Mouse (Mus musculus) bone marrow, adult 2 months (tissue): ENCODE data around the gene Abcc12. TPM values are rescaled to one million over a fixed set of nuclear protein-coding genes. Genes with fewer than 3 reads are reported as not detected.

ENCODE experiments used
- H3K27ac ChIP-seq: fragments of 200-500 bp; 2 replicates; pipeline ENCODE4 v1.5.1; 2012; ENCODE audit warnings: low read depth, mild to moderate bottlenecking, control low read depth, inconsistent platforms, low read length; ENCODE audit not compliant: control insufficient read depth, poor library complexity, insufficient read depth
- H3K4me1 ChIP-seq: fragments of 200-500 bp; 2 replicates; pipeline ENCODE4 v1.6.1; 2011; ENCODE audit warnings: low read length; ENCODE audit not compliant: control insufficient read depth, insufficient read depth
- H3K4me3 ChIP-seq: fragments of 200-500 bp; replicated peaks from 2 replicates; pipeline ENCODE3; 2011; ENCODE audit warnings: mild to moderate bottlenecking, low read depth, low read length, control low read depth; ENCODE audit not compliant: control insufficient read depth
- CTCF ChIP-seq: fragments of 200-500 bp; IDR thresholded peaks from 2 replicates; pipeline ENCODE4 v1.5.1; 2011; ENCODE audit warnings: low read length, control low read depth; ENCODE audit not compliant: control insufficient read depth, insufficient read depth
- POLR2A ChIP-seq: fragments of 200-500 bp; IDR thresholded peaks from 2 replicates; pipeline ENCODE4 v1.6.1; 2011; ENCODE audit warnings: low read depth, mild to moderate bottlenecking, control low read depth, low read length, borderline replicate concordance; ENCODE audit not compliant: control insufficient read depth
- WGBS: fragments of 180-500 bp; shearing (Covaris S2); methylation state at CpG from one replicate; pipeline ENCODE4 v1.1.7; 2018; 5-methylcytosine and 5-hydroxymethylcytosine counted together
- polyA plus RNA-seq: library from polyadenylated mRNA; stranded (reverse); fragments of >200 nt; gene quantifications from 2 replicates; pipeline ENCODE4 v1.2.4, GENCODE M21; 2011; ENCODE audit warnings: low replicate concordance; ENCODE audit not compliant: missing spikeins, insufficient read depth, insufficient read length

Gene Abcc12
- polyA plus RNA-seq, 1 experiment, result not detected

GRCm38 (mm10) chr8:86604676-86605075 lies 24.2 kb upstream of the Abcc12 start:
- no peak overlapping the region for H3K4me3 ChIP-seq
- no peaks in the 10 kb centered on the region for H3K4me1 ChIP-seq
- TF ChIP-seq CTCF (no peak), POLR2A (no peak)
- 9% methylated on average over 3 of the region's 3 CpGs for WGBS
- no peak overlapping the region for H3K27ac ChIP-seq

GRCm38 (mm10) chr8:86603174-86603573 lies 22.7 kb upstream of the Abcc12 start:
- 79% methylated on average over 2 of the region's 2 CpGs for WGBS
- no peak overlapping the region for H3K4me3 ChIP-seq
- TF ChIP-seq POLR2A (no peak), CTCF (no peak)
- no peak overlapping the region for H3K27ac ChIP-seq
- H3K4me1 ChIP-seq, result no peaks in the 10 kb centered on the region; the same call in 1 of the 2 replicates

GRCm38 (mm10) chr8:86600311-86600710 lies 19.8 kb upstream of the Abcc12 start:
- TF ChIP-seq CTCF, result no peak
- no peak for TF ChIP-seq POLR2A
- Histone ChIP-seq H3K4me1 (no peaks in the 10 kb centered on the region; the same call in 1 of the 2 replicates), H3K27ac (no peak overlapping the region), H3K4me3 (no peak overlapping the region)
- WGBS, result 69% methylated on average over 3 of the region's 3 CpGs

GRCm38 (mm10) chr8:86599299-86599698 lies 18.8 kb upstream of the Abcc12 start:
- no peak overlapping the region for H3K4me3 ChIP-seq
- no peak overlapping the region for H3K27ac ChIP-seq
- no peaks in the 10 kb centered on the region; the same call in 1 of the 2 replicates for H3K4me1 ChIP-seq
- 56% methylated on average over 6 of the region's 6 CpGs for WGBS
- TF ChIP-seq CTCF (no peak), POLR2A (no peak)

- Histone ChIP-seq H3K27ac (no peak overlapping the region), H3K4me1 (no peaks in the 10 kb centered on the region; the same call in 1 of the 2 replicates), H3K4me3 (no peak overlapping the region)
- TF ChIP-seq POLR2A (no peak), CTCF (no peak)
- WGBS, result 87% methylated on average over 7 of the region's 7 CpGs
Measured at GRCm38 (mm10) chr8:86597681-86598080, 17.2 kb upstream of the Abcc12 start.

GRCm38 (mm10) chr8:86595671-86596070 lies 15.2 kb upstream of the Abcc12 start:
- H3K4me1 ChIP-seq, result no peaks in the 10 kb centered on the region; the same call in 1 of the 2 replicates
- no peak overlapping the region for H3K27ac ChIP-seq
- 55% methylated on average over 5 of the region's 5 CpGs for WGBS
- no peak overlapping the region for H3K4me3 ChIP-seq
- no peak for TF ChIP-seq CTCF
- TF ChIP-seq POLR2A, result no peak

GRCm38 (mm10) chr8:86594159-86594796 lies 13.8 kb upstream of the Abcc12 start:
- Histone ChIP-seq H3K4me1 (no peaks in the 10 kb centered on the region), H3K27ac (no peak overlapping the region), H3K4me3 (no peak overlapping the region)
- WGBS, result 77% methylated on average over 3 of the region's 3 CpGs
- TF ChIP-seq POLR2A (no peak), CTCF (no peak)

- TF ChIP-seq CTCF, result no peak
- no peaks in the 10 kb centered on the region for H3K4me1 ChIP-seq
- no peak overlapping the region for H3K27ac ChIP-seq
- WGBS, result 52% methylated on average over 10 of the region's 10 CpGs
- H3K4me3 ChIP-seq, result no peak overlapping the region
Measured at GRCm38 (mm10) chr8:86593099-86593498, 12.6 kb upstream of the Abcc12 start.

GRCm38 (mm10) chr8:86588338-86588737 lies 7.9 kb upstream of the Abcc12 start:
- H3K4me1 ChIP-seq, result no peaks in the 10 kb centered on the region
- 65% methylated on average over 5 of the region's 5 CpGs for WGBS
- TF ChIP-seq CTCF (no peak), POLR2A (no peak)
- no peak overlapping the region for H3K4me3 ChIP-seq
- H3K27ac ChIP-seq, result no peak overlapping the region
